Mouse (Mus musculus) cerebellum, adult 11-12 months (tissue): ENCODE measurements at regions not wholly inside any gene's neighbourhood (a gene's known extent, or its start where the extent isn't known, plus 50 kb on each side); places are given as distances from the start of the nearest gene placed in this dataset.
A peak's percentile ranks its signal among the peaks of the same experiment; 100 is the strongest.

Experiments used
- DNase-seq: peaks from one replicate; pipeline ENCODE4 v3.0.0; 2022

DNA sequence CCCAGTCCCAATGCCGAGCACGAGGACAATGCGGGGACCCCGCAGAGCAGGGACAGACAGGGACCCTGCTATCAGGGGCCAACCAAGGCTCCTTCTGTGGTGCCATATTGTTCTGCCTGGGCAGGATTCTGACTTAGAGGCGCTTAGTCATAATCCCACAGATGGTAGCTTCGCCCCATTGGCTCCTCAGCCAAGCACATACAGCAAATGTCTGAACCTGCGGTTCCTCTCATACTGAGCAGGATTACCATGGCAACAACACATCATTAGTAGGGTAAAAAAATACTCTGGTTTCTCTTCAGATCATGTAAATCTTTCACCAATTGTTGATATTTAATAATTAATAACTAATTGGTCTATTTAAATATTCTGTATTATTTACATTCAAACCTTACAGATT, 2140.3 kb upstream of the Cdh20 start:
- peak; percentile 87 for DNase-seq

DNA sequence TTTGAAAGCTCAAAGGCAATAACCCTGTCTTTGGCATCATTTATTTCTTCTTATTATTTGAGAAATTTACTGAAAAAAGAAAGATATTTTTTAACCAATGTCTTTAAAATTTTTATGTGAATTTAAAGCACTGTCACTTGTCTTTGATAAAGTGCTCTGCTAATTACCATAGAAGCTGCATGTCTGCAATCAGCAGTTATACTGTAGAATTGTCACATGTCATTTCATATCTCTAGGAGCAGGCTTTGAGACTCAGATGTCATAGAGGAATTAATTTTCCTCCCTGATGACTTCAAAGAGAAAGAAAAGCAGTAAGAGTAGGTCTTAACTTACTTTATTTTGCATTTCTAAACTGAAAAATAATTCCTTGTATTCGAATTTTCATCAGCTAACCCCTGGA, 2123.9 kb upstream of the Cdh20 start:
- DNase-seq: no peak

DNA sequence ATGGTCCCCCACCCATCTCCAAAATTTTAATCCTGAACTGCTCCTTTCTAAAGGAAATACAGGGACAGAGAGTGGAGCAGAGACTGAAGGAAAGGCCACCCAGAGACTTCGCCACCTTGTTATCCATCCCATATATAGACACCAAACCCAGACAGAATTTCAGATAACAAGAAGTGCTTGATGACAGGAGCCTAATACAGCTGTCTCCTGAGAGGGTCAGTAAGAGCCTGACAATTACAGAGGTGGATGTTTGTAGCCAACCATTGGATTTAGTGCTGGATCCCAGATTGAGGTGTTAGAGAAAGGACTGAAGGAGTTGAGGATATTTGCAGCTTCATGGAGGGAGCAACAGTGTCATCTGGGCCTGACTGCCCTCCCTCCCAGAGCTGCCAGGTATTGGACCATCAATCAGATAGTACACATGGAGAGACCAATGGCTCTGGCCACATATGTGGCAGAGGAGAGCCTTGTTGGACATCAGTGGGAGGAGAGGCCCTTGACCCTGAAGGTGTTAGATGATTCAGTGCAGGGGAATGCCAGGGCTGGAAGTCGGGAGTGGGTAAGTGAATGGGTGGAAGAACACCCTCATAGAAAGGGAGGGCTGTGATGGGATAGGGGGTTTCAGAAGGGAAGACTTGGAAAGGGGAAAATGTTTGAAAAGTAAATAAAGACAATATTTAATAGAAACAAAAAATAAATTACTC, 2080.8 kb upstream of the Cdh20 start:
- no peak for DNase-seq

DNA sequence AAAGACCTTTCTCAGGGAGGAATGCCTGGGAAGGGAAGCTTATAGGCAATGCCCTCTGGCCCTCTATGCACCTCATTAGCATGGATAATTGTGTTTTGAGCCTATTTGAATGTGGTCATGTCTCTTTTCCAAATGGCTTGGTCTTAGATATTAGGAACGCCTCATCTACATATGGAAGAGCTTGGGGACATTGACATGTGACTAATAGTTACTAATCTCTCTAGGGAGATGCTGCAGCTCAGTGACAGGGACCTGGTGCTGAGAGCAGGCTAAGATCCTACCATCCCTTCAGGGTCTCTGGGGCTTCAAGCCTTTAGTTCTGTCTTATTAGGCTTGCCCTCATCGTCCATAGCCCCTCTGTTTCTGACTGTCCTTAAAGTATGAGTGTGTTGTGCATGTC, 2051.9 kb upstream of the Cdh20 start:
- no peak for DNase-seq

DNA sequence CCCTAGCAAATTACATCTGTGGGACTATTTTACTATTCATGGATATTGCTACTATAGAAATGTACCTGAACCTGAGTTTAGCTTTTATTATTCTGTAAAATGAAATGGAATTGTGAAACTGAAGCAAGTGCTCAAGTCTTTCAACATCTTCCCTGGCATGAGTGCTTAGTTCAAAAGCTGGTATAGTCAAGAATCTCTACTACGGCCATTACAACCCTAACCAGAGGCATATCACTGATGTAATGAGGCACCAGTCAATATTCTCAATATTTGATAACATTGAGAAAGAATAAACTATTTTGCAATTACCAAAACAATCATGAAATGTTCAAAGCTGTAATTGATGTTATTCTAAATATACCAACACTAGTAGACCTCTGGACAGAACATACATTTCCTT, 2034.3 kb upstream of the Cdh20 start:
- no peak for DNase-seq

DNA sequence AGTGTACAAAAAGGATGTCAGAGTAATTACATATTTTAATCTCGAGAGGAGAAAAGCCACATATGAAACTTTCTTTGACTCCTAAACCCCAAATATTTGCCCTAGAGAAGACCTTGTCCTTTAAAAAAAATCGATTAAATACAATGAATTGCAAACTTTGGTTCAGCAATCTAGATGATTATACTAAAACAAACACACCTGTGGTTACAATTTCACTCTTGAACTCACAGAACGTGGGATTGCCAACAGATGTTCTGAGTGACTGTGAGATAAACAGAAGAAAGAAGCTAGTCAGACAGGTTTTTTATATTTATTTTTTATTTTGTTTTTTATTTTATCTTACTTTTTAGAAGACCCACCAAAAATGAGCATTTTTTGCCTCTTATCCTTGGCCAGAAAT, 2032.9 kb upstream of the Cdh20 start:
- no peak for DNase-seq

DNA sequence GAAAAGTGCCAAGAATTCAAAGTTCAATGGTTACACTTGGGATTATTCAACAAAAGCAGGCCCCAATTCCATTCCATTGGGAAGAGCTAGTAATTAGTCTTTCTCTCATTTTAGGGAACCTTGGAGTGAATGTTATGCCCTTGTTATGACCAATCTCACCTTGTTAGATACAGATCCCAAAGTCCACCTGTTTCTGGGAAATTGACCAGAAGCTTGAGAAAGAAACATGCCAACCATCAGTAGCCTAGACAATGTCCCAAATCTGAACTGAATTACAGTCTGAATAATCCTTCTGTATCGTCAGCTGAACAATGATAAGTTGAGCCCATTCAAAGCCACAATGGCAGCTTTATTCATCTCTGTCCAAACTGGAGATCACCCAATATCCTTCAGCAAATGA, 2010.4 kb upstream of the Cdh20 start:
- DNase-seq: no peak
